Mouse (Mus musculus): ENCODE measurements around the gene Arrdc2. TPM values are rescaled to one million over a fixed set of nuclear protein-coding genes. Genes with fewer than 3 reads are reported as not detected.
A peak's percentile ranks its signal among the peaks of the same experiment; 100 is the strongest.

The Arrdc2 gene
- polyA plus RNA-seq, 1 experiment from 2014 or later = 7.2 TPM

- H3K36me3 ChIP-seq (replicated peaks; ENCODE audit: control insufficient read depth, insufficient read depth) = no peaks in the 10 kb centered on the region
- H3K27ac ChIP-seq = no peak overlapping the region
- H3K4me3 ChIP-seq (replicated peaks; ENCODE audit: low read length) = no peak overlapping the region
- 75% methylated on average over 4 of the region's 4 CpGs for WGBS
- no peaks in the 10 kb centered on the region for H3K27me3 ChIP-seq (ENCODE audit: control insufficient read depth, insufficient read depth, low read length)
- DNase-seq (ENCODE audit: low spot score) = no peak
- ATAC-seq (ENCODE audit: low FRiP score) = no peak
- no peaks in the 10 kb centered on the region for H3K9me3 ChIP-seq (ENCODE audit: control insufficient read depth, low read length)
- no peak overlapping the region for H3K9ac ChIP-seq
- peaks cover 5% of the 10 kb centered on the region; the same call in 1 of the 2 replicates for H3K4me1 ChIP-seq (replicated peaks; ENCODE audit: control insufficient read depth, insufficient read depth, low read length)
- H3K4me2 ChIP-seq (replicated peaks) = no peak overlapping the region
Observed at GRCm38 (mm10) chr8:70876382-70876781, 36.9 kb upstream of the Arrdc2 start.

- WGBS = 88% methylated on average over 13 of the region's 13 CpGs
- Histone ChIP-seq H3K27me3 (ENCODE audit: control insufficient read depth, insufficient read depth, low read length) (no peaks in the 10 kb centered on the region), H3K4me1 (replicated peaks; ENCODE audit: control insufficient read depth, insufficient read depth, low read length) (peaks cover 5% of the 10 kb centered on the region; the same call in 1 of the 2 replicates), H3K9me3 (ENCODE audit: control insufficient read depth, low read length) (no peaks in the 10 kb centered on the region), H3K9ac (no peak overlapping the region; the same call in 1 of the 2 replicates), H3K27ac (0 out of 2 replicates have a peak overlapping the region, but pooled peaks have one; percentile 96), H3K4me2 (replicated peaks) (no peak overlapping the region), H3K4me3 (replicated peaks; ENCODE audit: low read length) (no peak overlapping the region), H3K36me3 (replicated peaks; ENCODE audit: control insufficient read depth, insufficient read depth) (no peaks in the 10 kb centered on the region)
- ATAC-seq (ENCODE audit: low FRiP score) = no peak
- no peak for DNase-seq (ENCODE audit: low spot score)
Observed at GRCm38 (mm10) chr8:70874441-70874840, 34.9 kb upstream of the Arrdc2 start.

GRCm38 (mm10) chr8:70873364-70873985 is 34.0 kb upstream of the Arrdc2 start, which contains the start of gene Ccdc124:
TSS of gene Ccdc124 (minus strand) at chr8:70873935.
- Histone ChIP-seq H3K27me3 (ENCODE audit: control insufficient read depth, insufficient read depth, low read length) (no peaks in the 10 kb centered on the region), H3K4me3 (replicated peaks; ENCODE audit: low read length) (peak within 1 kb of the TSS; percentile 67), H3K36me3 (replicated peaks; ENCODE audit: control insufficient read depth, insufficient read depth) (no peaks in the 10 kb centered on the region; the same call in 1 of the 2 replicates), H3K9me3 (ENCODE audit: control insufficient read depth, low read length) (no peaks in the 10 kb centered on the region), H3K9ac (peak within 1 kb of the TSS; percentile 69), H3K4me1 (replicated peaks; ENCODE audit: control insufficient read depth, insufficient read depth, low read length) (peaks cover 14% of the 10 kb centered on the region), H3K4me2 (replicated peaks) (peak within 1 kb of the TSS; percentile 71), H3K27ac (peak within 1 kb of the TSS; percentile 96)
- DNase-seq (ENCODE audit: low spot score) (peak; percentile 97), ATAC-seq (ENCODE audit: low FRiP score) (peak; percentile 88)
- WGBS = 1% methylated on average over 46 of the region's 46 CpGs

- ATAC-seq (ENCODE audit: low FRiP score) (no peak), DNase-seq (ENCODE audit: low spot score) (no peak)
- 8% methylated on average over 31 of the region's 31 CpGs for WGBS
- H3K9ac ChIP-seq = peak overlapping the region; percentile 69
- peak overlapping the region; percentile 71 for H3K4me2 ChIP-seq (replicated peaks)
- H3K27ac ChIP-seq = peak overlapping the region; percentile 96
- no peaks in the 10 kb centered on the region for H3K27me3 ChIP-seq (ENCODE audit: control insufficient read depth, insufficient read depth, low read length)
- H3K36me3 ChIP-seq (replicated peaks; ENCODE audit: control insufficient read depth, insufficient read depth) = peaks cover 5% of the 10 kb centered on the region; the same call in 1 of the 2 replicates
- peaks cover 16% of the 10 kb centered on the region for H3K4me1 ChIP-seq (replicated peaks; ENCODE audit: control insufficient read depth, insufficient read depth, low read length)
- H3K9me3 ChIP-seq (ENCODE audit: control insufficient read depth, low read length) = no peaks in the 10 kb centered on the region
- H3K4me3 ChIP-seq (replicated peaks; ENCODE audit: low read length) = peak overlapping the region; percentile 67
Observed at GRCm38 (mm10) chr8:70872643-70873363, 33.3 kb upstream of the Arrdc2 start.

- H3K9ac ChIP-seq = no peak overlapping the region
- no peaks in the 10 kb centered on the region for H3K27me3 ChIP-seq (ENCODE audit: control insufficient read depth, insufficient read depth, low read length)
- H3K4me2 ChIP-seq (replicated peaks) = no peak overlapping the region
- H3K9me3 ChIP-seq (ENCODE audit: control insufficient read depth, low read length) = no peaks in the 10 kb centered on the region
- WGBS = 85% methylated on average over 5 of the region's 5 CpGs
- H3K27ac ChIP-seq = no peak overlapping the region
- ATAC-seq (ENCODE audit: low FRiP score) (no peak), DNase-seq (ENCODE audit: low spot score) (no peak)
- H3K4me3 ChIP-seq (replicated peaks; ENCODE audit: low read length) = no peak overlapping the region
- peaks cover 18% of the 10 kb centered on the region for H3K4me1 ChIP-seq (replicated peaks; ENCODE audit: control insufficient read depth, insufficient read depth, low read length)
- H3K36me3 ChIP-seq (replicated peaks; ENCODE audit: control insufficient read depth, insufficient read depth) = peaks cover 7% of the 10 kb centered on the region; the same call in 1 of the 2 replicates
Observed at GRCm38 (mm10) chr8:70871195-70871807, 31.8 kb upstream of the Arrdc2 start.

- H3K4me2 ChIP-seq (replicated peaks) = 0 out of 2 replicates have a peak overlapping the region, but pooled peaks have one; percentile 36
Observed at GRCm38 (mm10) chr8:70869601-70870041, 30.1 kb upstream of the Arrdc2 start.

GRCm38 (mm10) chr8:70869199-70869571 is 29.7 kb upstream of the Arrdc2 start:
- DNase-seq (ENCODE audit: low spot score) (no peak), ATAC-seq (ENCODE audit: low FRiP score) (no peak)
- H3K4me1 ChIP-seq (replicated peaks; ENCODE audit: control insufficient read depth, insufficient read depth, low read length) = peaks cover 32% of the 10 kb centered on the region
- H3K9me3 ChIP-seq (ENCODE audit: control insufficient read depth, low read length) = no peaks in the 10 kb centered on the region
- H3K9ac ChIP-seq = peak overlapping the region; percentile 24
- H3K27ac ChIP-seq = peak overlapping the region; percentile 81
- peaks cover 7% of the 10 kb centered on the region; the same call in 1 of the 2 replicates for H3K36me3 ChIP-seq (replicated peaks; ENCODE audit: control insufficient read depth, insufficient read depth)
- 36% methylated on average over 5 of the region's 5 CpGs for WGBS
- H3K4me3 ChIP-seq (replicated peaks; ENCODE audit: low read length) = no peak overlapping the region
- no peaks in the 10 kb centered on the region for H3K27me3 ChIP-seq (ENCODE audit: control insufficient read depth, insufficient read depth, low read length)
- H3K4me2 ChIP-seq (replicated peaks) = peak overlapping the region; percentile 36

More at GRCm38 (mm10) chr8:70869601-70870041, 30.1 kb upstream of the Arrdc2 start:
- Histone ChIP-seq H3K4me3 (replicated peaks; ENCODE audit: low read length) (no peak overlapping the region), H3K27ac (peak overlapping the region; percentile 81), H3K4me1 (replicated peaks; ENCODE audit: control insufficient read depth, insufficient read depth, low read length) (peaks cover 27% of the 10 kb centered on the region), H3K9me3 (ENCODE audit: control insufficient read depth, low read length) (no peaks in the 10 kb centered on the region), H3K9ac (peak overlapping the region; percentile 24), H3K36me3 (replicated peaks; ENCODE audit: control insufficient read depth, insufficient read depth) (peaks cover 7% of the 10 kb centered on the region; the same call in 1 of the 2 replicates), H3K27me3 (ENCODE audit: control insufficient read depth, insufficient read depth, low read length) (no peaks in the 10 kb centered on the region)
- ATAC-seq (ENCODE audit: low FRiP score) = 0 out of 2 replicates have a peak, but pooled peaks have one; percentile 6
- DNase-seq (ENCODE audit: low spot score) = peak; percentile 80
- 45% methylated on average over 16 of the region's 16 CpGs for WGBS

- no peak for ATAC-seq (ENCODE audit: low FRiP score)
- peak overlapping the region; percentile 24 for H3K9ac ChIP-seq
- no peak for DNase-seq (ENCODE audit: low spot score)
- H3K4me2 ChIP-seq (replicated peaks) = peak overlapping the region; percentile 36
- peak overlapping the region; percentile 81 for H3K27ac ChIP-seq
- WGBS = 15% methylated on average over 40 of the region's 40 CpGs
- peaks cover 7% of the 10 kb centered on the region; the same call in 1 of the 2 replicates for H3K36me3 ChIP-seq (replicated peaks; ENCODE audit: control insufficient read depth, insufficient read depth)
- H3K27me3 ChIP-seq (ENCODE audit: control insufficient read depth, insufficient read depth, low read length) = no peaks in the 10 kb centered on the region
- H3K4me3 ChIP-seq (replicated peaks; ENCODE audit: low read length) = 0 out of 2 replicates have a peak overlapping the region, but pooled peaks have one; percentile 6
- H3K9me3 ChIP-seq (ENCODE audit: control insufficient read depth, low read length) = no peaks in the 10 kb centered on the region
- H3K4me1 ChIP-seq (replicated peaks; ENCODE audit: control insufficient read depth, insufficient read depth, low read length) = peaks cover 36% of the 10 kb centered on the region
Observed at GRCm38 (mm10) chr8:70868559-70869198, 29.2 kb upstream of the Arrdc2 start.
